Mouse (Mus musculus): ENCODE results near the gene Gm40193. TPM values are rescaled to one million over a fixed set of nuclear protein-coding genes. Genes with fewer than 3 reads are reported as not detected.

Gm40193 gene
- polyA plus RNA-seq, 1 experiment from 2014 or later = not detected

DNA sequence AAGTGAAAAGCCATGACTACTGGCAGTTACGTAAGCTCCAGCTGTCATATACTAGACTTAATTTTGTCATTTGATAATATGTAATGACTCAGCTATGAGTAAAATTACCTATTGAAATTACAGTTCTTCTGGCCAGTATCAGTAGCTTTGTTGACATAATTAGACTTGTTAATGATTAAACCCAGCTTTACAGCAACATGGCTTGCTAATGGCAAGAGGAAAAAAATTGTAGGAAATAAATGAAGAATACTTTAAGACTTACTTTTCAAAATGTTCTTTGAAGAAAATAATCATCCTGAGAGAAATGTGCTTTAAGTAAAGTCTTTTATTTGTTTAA is 32.3 kb downstream of the Gm40193 start:
- no peak overlapping the region for H3K4me3 ChIP-seq (replicated peaks)
- no peak overlapping the region for H3K4me2 ChIP-seq (replicated peaks)
- WGBS = 95% methylated on average over 1 of the region's 1 CpGs
- no peak for ATAC-seq
- H3K4me1 ChIP-seq (replicated peaks) = no peaks in the 10 kb centered on the region
- no peaks in the 10 kb centered on the region for H3K36me3 ChIP-seq
- no peaks in the 10 kb centered on the region for H3K9me3 ChIP-seq
- H3K27me3 ChIP-seq = no peaks in the 10 kb centered on the region
- no peak overlapping the region for H3K27ac ChIP-seq
- no peak overlapping the region for H3K9ac ChIP-seq (replicated peaks)

DNA sequence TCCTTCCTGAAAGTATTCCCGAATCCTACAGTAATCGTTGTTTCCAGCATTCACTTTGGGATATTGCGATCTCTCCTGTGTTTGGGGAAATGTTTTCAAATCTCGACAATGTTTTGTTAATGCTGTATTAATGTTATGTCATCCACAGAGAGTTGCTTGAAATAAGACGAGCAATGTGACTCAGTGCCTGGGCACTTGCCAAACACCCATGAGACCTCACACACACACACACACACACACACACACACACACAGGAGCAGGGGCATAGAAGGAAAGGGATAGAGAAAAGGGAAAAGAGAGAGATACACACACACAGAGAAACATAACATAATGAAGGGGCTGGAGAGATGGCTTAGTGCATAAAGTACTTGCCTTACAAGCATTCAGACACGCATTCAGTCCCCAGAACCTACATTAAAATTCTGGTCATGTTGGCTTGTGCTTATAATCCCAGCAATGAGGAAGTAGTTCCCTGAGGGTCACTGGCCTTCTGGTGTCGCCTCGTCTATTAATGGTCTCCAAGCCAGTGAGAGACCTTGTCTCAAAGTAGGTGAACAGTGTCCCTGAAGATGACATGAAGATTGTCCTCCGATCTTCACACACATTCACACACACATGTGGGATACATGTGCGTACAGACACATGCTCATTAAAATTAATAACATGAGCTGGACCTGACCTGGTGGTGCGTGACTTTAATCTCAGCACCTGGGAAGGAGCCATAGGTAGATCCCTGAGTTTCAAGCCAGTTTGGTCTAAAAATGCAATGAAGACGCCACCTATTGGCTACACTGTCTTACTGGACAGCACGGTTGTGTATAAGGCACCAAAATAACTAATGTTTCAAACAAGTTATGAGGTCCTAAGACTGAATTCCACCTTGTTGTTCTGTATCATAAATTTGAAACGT is 32.9 kb downstream of the Gm40193 start:
- WGBS = 66% methylated on average over 14 of the region's 14 CpGs
- H3K27ac ChIP-seq = no peak overlapping the region
- H3K27me3 ChIP-seq = no peaks in the 10 kb centered on the region
- no peak overlapping the region for H3K9ac ChIP-seq (replicated peaks)
- H3K4me3 ChIP-seq (replicated peaks) = no peak overlapping the region
- ATAC-seq = no peak
- H3K36me3 ChIP-seq = no peaks in the 10 kb centered on the region
- H3K9me3 ChIP-seq = no peaks in the 10 kb centered on the region
- H3K4me2 ChIP-seq (replicated peaks) = no peak overlapping the region
- no peaks in the 10 kb centered on the region for H3K4me1 ChIP-seq (replicated peaks)

DNA sequence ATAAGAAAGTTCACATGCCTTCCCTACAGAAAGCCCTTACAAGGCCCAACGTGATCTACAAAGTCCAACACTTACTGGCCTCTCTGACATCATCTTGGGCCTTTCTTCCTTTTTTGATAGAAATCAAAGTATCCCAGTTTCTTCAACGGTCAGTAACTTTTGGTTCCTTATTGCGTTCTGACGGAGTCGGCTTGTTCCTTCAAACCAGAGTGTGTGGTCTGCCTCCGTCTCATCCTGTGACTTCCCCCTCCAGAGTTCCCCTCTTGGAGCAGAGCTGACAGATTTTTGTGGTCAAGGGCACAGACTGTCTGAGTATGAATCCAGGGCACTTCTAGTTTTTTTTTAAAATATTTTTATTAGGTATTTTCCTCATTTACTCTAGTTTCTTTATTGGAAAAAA is 43.1 kb downstream of the Gm40193 start:
- H3K9ac ChIP-seq (replicated peaks) = no peak overlapping the region
- H3K27ac ChIP-seq = no peak overlapping the region
- H3K36me3 ChIP-seq = no peaks in the 10 kb centered on the region
- ATAC-seq = no peak
- no peaks in the 10 kb centered on the region for H3K4me1 ChIP-seq (replicated peaks)
- H3K4me2 ChIP-seq (replicated peaks) = no peak overlapping the region
- no peaks in the 10 kb centered on the region for H3K27me3 ChIP-seq
- WGBS = 89% methylated on average over 6 of the region's 6 CpGs
- H3K9me3 ChIP-seq = peaks cover 4% of the 10 kb centered on the region; the same call in 1 of the 2 replicates
- no peak overlapping the region for H3K4me3 ChIP-seq (replicated peaks)

DNA sequence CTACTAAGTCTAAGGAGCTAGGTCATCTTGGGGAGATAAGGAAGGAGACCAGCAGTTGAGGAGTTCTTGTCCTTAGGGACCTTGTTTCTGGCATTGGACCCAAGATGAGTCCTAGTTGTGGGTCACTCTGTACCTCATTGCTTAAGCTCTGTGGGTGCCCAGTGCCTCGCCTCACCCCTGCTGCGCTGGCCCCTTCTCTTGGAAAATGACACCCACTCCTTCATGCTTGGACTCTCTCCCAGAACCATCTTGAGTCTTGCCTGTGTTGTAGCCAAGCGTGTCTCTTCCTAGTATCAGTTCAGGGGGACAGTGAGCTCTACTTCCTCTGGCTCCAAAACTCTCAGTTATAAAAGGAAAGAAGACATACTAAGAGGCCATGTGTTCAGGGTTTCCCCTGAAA is 43.6 kb downstream of the Gm40193 start:
- no peak for ATAC-seq
- no peaks in the 10 kb centered on the region for H3K36me3 ChIP-seq

DNA sequence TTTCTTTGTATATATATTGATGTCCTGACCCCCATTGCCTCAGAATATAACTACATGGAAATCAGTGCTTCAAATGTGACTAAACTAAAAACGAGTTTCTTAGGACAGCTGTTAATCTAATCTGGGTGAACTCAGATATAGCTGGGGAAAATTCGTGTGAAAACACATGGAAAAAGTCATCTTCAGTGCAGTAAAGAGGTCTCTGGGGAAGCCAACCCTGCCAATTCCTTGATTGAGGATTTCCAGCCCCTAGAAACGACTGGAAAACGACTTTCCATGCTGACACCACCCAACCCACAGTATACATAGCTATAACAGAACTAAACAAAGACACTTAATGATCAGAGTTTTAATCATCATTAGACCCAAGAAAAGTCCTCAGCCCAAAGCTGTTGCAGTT is 44.9 kb downstream of the Gm40193 start:
- H3K4me1 ChIP-seq (replicated peaks) = no peaks in the 10 kb centered on the region
- H3K36me3 ChIP-seq = no peaks in the 10 kb centered on the region
- ATAC-seq = no peak
- no peak overlapping the region for H3K27ac ChIP-seq
- H3K4me2 ChIP-seq (replicated peaks) = no peak overlapping the region
- 53% methylated on average over 4 of the region's 4 CpGs for WGBS
- peaks cover 4% of the 10 kb centered on the region; the same call in 1 of the 2 replicates for H3K9me3 ChIP-seq
- no peaks in the 10 kb centered on the region for H3K27me3 ChIP-seq
- no peak overlapping the region for H3K4me3 ChIP-seq (replicated peaks)
- H3K9ac ChIP-seq (replicated peaks) = no peak overlapping the region

More for the DNA sequence above, 43.6 kb downstream of the Gm40193 start:
- no peak overlapping the region for H3K4me3 ChIP-seq (replicated peaks)
- H3K27me3 ChIP-seq = no peaks in the 10 kb centered on the region
- no peak overlapping the region for H3K4me2 ChIP-seq (replicated peaks)
- WGBS = 86% methylated on average over 3 of the region's 3 CpGs
- H3K9me3 ChIP-seq = peaks cover 4% of the 10 kb centered on the region; the same call in 1 of the 2 replicates
- H3K9ac ChIP-seq (replicated peaks) = no peak overlapping the region
- no peak overlapping the region for H3K27ac ChIP-seq
- H3K4me1 ChIP-seq (replicated peaks) = no peaks in the 10 kb centered on the region

DNA sequence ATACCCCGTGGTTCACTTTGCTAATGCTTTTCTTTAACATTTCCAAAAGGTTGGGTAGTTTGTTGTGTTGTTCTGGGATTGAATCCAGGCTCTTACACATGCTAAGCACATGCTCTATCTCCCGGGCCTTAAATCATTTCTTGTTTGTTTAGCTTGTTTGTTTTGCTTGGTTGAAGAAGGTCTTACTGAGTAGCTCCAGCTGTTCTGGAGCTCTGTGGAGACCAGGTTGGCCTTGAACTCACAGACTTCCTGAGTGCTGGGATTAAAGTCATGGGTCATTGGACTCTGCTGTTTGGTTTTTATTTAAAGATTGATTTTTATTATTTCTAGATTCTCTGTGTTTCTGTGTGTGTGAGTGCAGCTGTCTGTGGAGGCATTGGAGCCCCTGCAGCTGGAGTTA is 47.2 kb downstream of the Gm40193 start:
- no peaks in the 10 kb centered on the region for H3K27me3 ChIP-seq
- no peaks in the 10 kb centered on the region for H3K9me3 ChIP-seq
- no peak for ATAC-seq
- no peak overlapping the region for H3K4me3 ChIP-seq (replicated peaks)
- H3K27ac ChIP-seq = no peak overlapping the region
- no peak overlapping the region for H3K4me2 ChIP-seq (replicated peaks)
- no peaks in the 10 kb centered on the region for H3K4me1 ChIP-seq (replicated peaks)
- 58% methylated on average over 2 of the region's 2 CpGs for WGBS
- H3K36me3 ChIP-seq = no peaks in the 10 kb centered on the region
- no peak overlapping the region for H3K9ac ChIP-seq (replicated peaks)

Other genes with a start within 250 kb of the Gm40193 start
- 0.07 TPM in 1 of 2 replicates, not detected in the other for gene Alox12e, start 210.3 kb downstream of the Gm40193 start, polyA plus RNA-seq (2015; fragmentation: Nextera tagmentation; extraction: Ambion mirVana)
- not detected in 2 replicates for gene Alox15, start 180.9 kb downstream of the Gm40193 start, polyA plus RNA-seq (2015; fragmentation: Nextera tagmentation; extraction: Ambion mirVana)
- 33.9 and 34.1 TPM in 2 replicates for gene Pelp1, start 122.9 kb downstream of the Gm40193 start, polyA plus RNA-seq (2015; fragmentation: Nextera tagmentation; extraction: Ambion mirVana)
- 44.8 and 45.5 TPM in 2 replicates for gene Arrb2, start 100.3 kb downstream of the Gm40193 start, polyA plus RNA-seq (2015; fragmentation: Nextera tagmentation; extraction: Ambion mirVana)
- 41.9 and 43.6 TPM in 2 replicates for gene Med11, start 81.0 kb downstream of the Gm40193 start, polyA plus RNA-seq (2015; fragmentation: Nextera tagmentation; extraction: Ambion mirVana)
- 0.40 and 0.44 TPM in 2 replicates for gene Zmynd15, start 73.5 kb downstream of the Gm40193 start, polyA plus RNA-seq (2015; fragmentation: Nextera tagmentation; extraction: Ambion mirVana)
- 1.4 and 1.6 TPM in 2 replicates for gene Cxcl16, start 73.0 kb downstream of the Gm40193 start, polyA plus RNA-seq (2015; fragmentation: Nextera tagmentation; extraction: Ambion mirVana)
- gene Tm4sf5, start 27.7 kb downstream of the Gm40193 start, polyA plus RNA-seq (2015; fragmentation: Nextera tagmentation; extraction: Ambion mirVana) = 0.54 and 1.2 TPM in 2 replicates
- gene Vmo1, start 18.3 kb downstream of the Gm40193 start, polyA plus RNA-seq (2015; fragmentation: Nextera tagmentation; extraction: Ambion mirVana) = not detected in 2 replicates
- gene Gltpd2, start 13.7 kb downstream of the Gm40193 start, polyA plus RNA-seq (2015; fragmentation: Nextera tagmentation; extraction: Ambion mirVana) = 0.35 and 0.42 TPM in 2 replicates
- gene Psmb6, start 7.6 kb downstream of the Gm40193 start, polyA plus RNA-seq (2015; fragmentation: Nextera tagmentation; extraction: Ambion mirVana) = 827 and 844 TPM in 2 replicates
- 5.2 and 6.5 TPM in 2 replicates for gene Pld2, start 7.1 kb upstream of the Gm40193 start, polyA plus RNA-seq (2015; fragmentation: Nextera tagmentation; extraction: Ambion mirVana)
- 10.7 and 14.2 TPM in 2 replicates for gene Mink1, start 29.9 kb upstream of the Gm40193 start, polyA plus RNA-seq (2015; fragmentation: Nextera tagmentation; extraction: Ambion mirVana)
- not detected in 2 replicates for gene 4930544D05Rik, start 82.9 kb upstream of the Gm40193 start, polyA plus RNA-seq (2015; fragmentation: Nextera tagmentation; extraction: Ambion mirVana)
- not detected in 2 replicates for gene Chrne, start 86.3 kb upstream of the Gm40193 start, polyA plus RNA-seq (2015; fragmentation: Nextera tagmentation; extraction: Ambion mirVana)
- 0.17 and 0.26 TPM in 2 replicates for gene Gp1ba, start 106.2 kb upstream of the Gm40193 start, polyA plus RNA-seq (2015; fragmentation: Nextera tagmentation; extraction: Ambion mirVana)
- gene Rnf167, start 114.3 kb upstream of the Gm40193 start, polyA plus RNA-seq (2015; fragmentation: Nextera tagmentation; extraction: Ambion mirVana) = 111 and 113 TPM in 2 replicates
- gene Slc25a11, start 114.5 kb upstream of the Gm40193 start, polyA plus RNA-seq (2015; fragmentation: Nextera tagmentation; extraction: Ambion mirVana) = 169 and 170 TPM in 2 replicates
- gene Pfn1, start 121.7 kb upstream of the Gm40193 start, polyA plus RNA-seq (2015; fragmentation: Nextera tagmentation; extraction: Ambion mirVana) = 785 and 825 TPM in 2 replicates
- gene Eno3, start 124.3 kb upstream of the Gm40193 start, polyA plus RNA-seq (2015; fragmentation: Nextera tagmentation; extraction: Ambion mirVana) = 8.0 and 9.5 TPM in 2 replicates
- 180 and 181 TPM in 2 replicates for gene Spag7, start 136.5 kb upstream of the Gm40193 start, polyA plus RNA-seq (2015; fragmentation: Nextera tagmentation; extraction: Ambion mirVana)
- gene Camta2, start 155.2 kb upstream of the Gm40193 start, polyA plus RNA-seq (2015; fragmentation: Nextera tagmentation; extraction: Ambion mirVana) = 15.3 and 16.4 TPM in 2 replicates
- 0.94 and 1.8 TPM in 2 replicates for gene Inca1, start 167.2 kb upstream of the Gm40193 start, polyA plus RNA-seq (2015; fragmentation: Nextera tagmentation; extraction: Ambion mirVana)
- gene Kif1c, start 167.6 kb upstream of the Gm40193 start, polyA plus RNA-seq (2015; fragmentation: Nextera tagmentation; extraction: Ambion mirVana) = 1.4 and 2.1 TPM in 2 replicates
- gene Zfp3, start 231.3 kb upstream of the Gm40193 start, polyA plus RNA-seq (2015; fragmentation: Nextera tagmentation; extraction: Ambion mirVana) = 13.2 and 15.1 TPM in 2 replicates